Comparison of ENCODE assay signal across 8 mouse cellular contexts in genomic region chr8:70131166-70131883, GRCm38 (mm10). TPM values are rescaled to one million over a fixed set of nuclear protein-coding genes. Genes with fewer than 3 reads are reported as not detected.
DNase-seq lines count a peak whose midpoint lies in the region; ATAC-seq lines count a peak whose summit lies in the region.

Nr2c2ap (plus strand) TSS chr8:70131333.

- H3K9ac ChIP-seq in hindbrain, embryonic 12.5 days, result peak within 1 kb of the TSS; percentile 59

- peaks cover 41% of the 10 kb centered on the region for H3K36me3 ChIP-seq in hindbrain, embryonic 12.5 days

- peak within 1 kb of the TSS; percentile 65 for H3K4me3 ChIP-seq in hindbrain, embryonic 12.5 days

- peak within 1 kb of the TSS; percentile 66 for H3K4me2 ChIP-seq in hindbrain, embryonic 12.5 days (replicated peaks)

- no peak within 1 kb of the TSS for H3K27ac ChIP-seq in hindbrain, embryonic 12.5 days

- ATAC-seq in hindbrain, embryonic 12.5 days (ENCODE audit: low FRiP score), result peak; percentile 87

- peak; percentile 96 for DNase-seq in NIH3T3 (ENCODE audit: low read depth)
- DNase-seq in cerebellum, adult 9-11 months, result peak; percentile 84
- DNase-seq in frontal cortex, postnatal 10 days (ENCODE audit: low spot score in 2 of 2), result peak; percentile 63 to 74
- peak; percentile 72 to 80 for DNase-seq in layer of hippocampus, postnatal 36 days
- peak; percentile 94 for DNase-seq in lung, postnatal 36 days
- peak; percentile 90 for DNase-seq in retina, postnatal 1 day
- DNase-seq in urinary bladder, adult 2 months (ENCODE audit: low spot score), result peak; percentile 58

- H3K27me3 ChIP-seq in hindbrain, embryonic 12.5 days, result no peaks in the 10 kb centered on the region

- WGBS in hindbrain, embryonic 12.5 days, result 2% methylated on average over 37 of the region's 37 CpGs

- peaks cover 11% of the 10 kb centered on the region for H3K4me1 ChIP-seq in hindbrain, embryonic 12.5 days

- H3K9me3 ChIP-seq in hindbrain, embryonic 12.5 days (replicated peaks), result no peaks in the 10 kb centered on the region

RNA-seq across cellular contexts. Expression of gene Nr2c2ap, which starts in this region (rescaled TPM):
- 24.7 and 27.2 TPM in 2 replicates for polyA plus RNA-seq in hindbrain, embryonic 12.5 days (2016; fragmentation: Nextera tagmentation; extraction: Ambion mirVana)
- total RNA-seq in layer of hippocampus, postnatal 36 days (2021), result 10 to 100 TPM; 25.4 to 30.5 TPM
- polyA plus RNA-seq in urinary bladder, adult 2 months (2012; rRNA removed), result 18.0 and 25.1 TPM in 2 replicates
